ENCODE assay signal across 11 mouse cellular contexts in genomic region chr16:92039421-92039820, GRCm38 (mm10). TPM values are rescaled to one million over a fixed set of nuclear protein-coding genes. Genes with fewer than 3 reads are reported as not detected.
DNase-seq lines count a peak whose midpoint lies in the region; ATAC-seq and TF ChIP-seq lines count a peak whose summit lies in the region.
"Had no signal": no experiment of that assay in that cellular context is flagged by ENCODE, and none has a peak within 500 bp of the region (broad histone marks: within the 10 kb centered on the region; RNA-seq: fewer than 3 reads in every experiment).

No protein-coding gene starts in this region.

- peak; percentile 35 to 37 for DNase-seq in lung, adult 18-20 months
- DNase-seq in lung, adult 2 months: no peak
- DNase-seq in MN1 (ENCODE audit: low spot score): peak; percentile 12
- DNase-seq in lung, postnatal 14 days: peak; percentile 16
- no peak for DNase-seq in heart, adult 9 months (ENCODE audit: low spot score in 2 of 2)
- no peak for DNase-seq in cerebellum, postnatal 25 days
- DNase-seq: adrenal gland, postnatal 10 days had no signal

- H3K9ac ChIP-seq in intestine, embryonic 16.5 days (ENCODE audit: low read depth, low read length): no peak overlapping the region
- H3K9ac ChIP-seq: heart, embryonic 13.5 days had no signal

- H3K27me3 ChIP-seq in intestine, embryonic 16.5 days (replicated peaks; ENCODE audit: control insufficient read depth, insufficient read depth, low read length): no peaks in the 10 kb centered on the region
- H3K27me3 ChIP-seq: heart, embryonic 13.5 days had no signal

- H3K9me3 ChIP-seq in intestine, embryonic 16.5 days (ENCODE audit: control insufficient read depth, low read length): no peaks in the 10 kb centered on the region

- H3K4me1 ChIP-seq in lung, adult 2 months (ENCODE audit: control insufficient read depth, insufficient read depth, low read length): no peaks in the 10 kb centered on the region
- peaks cover 2% of the 10 kb centered on the region; the same call in 1 of the 2 replicates for H3K4me1 ChIP-seq in intestine, embryonic 16.5 days (ENCODE audit: control insufficient read depth, insufficient read depth, low read length)

- no peak overlapping the region for H3K4me3 ChIP-seq in lung, adult 2 months (replicated peaks; ENCODE audit: extremely low read depth, low read depth, low read length)
- H3K4me3 ChIP-seq in intestine, embryonic 16.5 days (ENCODE audit: low read length): no peak overlapping the region
- H3K4me3 ChIP-seq: erythroblast, embryonic 14.5 days; heart, embryonic 13.5 days; myocyte had no signal

- peak; percentile 88 for ATAC-seq in intestine, embryonic 16.5 days

- H3K36me3 ChIP-seq in intestine, embryonic 16.5 days (ENCODE audit: control insufficient read depth, insufficient read depth, low read length): no peaks in the 10 kb centered on the region
- H3K36me3 ChIP-seq: heart, embryonic 13.5 days had no signal

- 68% methylated on average over 7 of the region's 7 CpGs for WGBS in lung, adult 2 months
- 81% methylated on average over 7 of the region's 7 CpGs for WGBS in intestine, embryonic 16.5 days

- H3K27ac ChIP-seq in intestine, embryonic 16.5 days (ENCODE audit: low read length): no peak overlapping the region
- H3K27ac ChIP-seq: heart, embryonic 13.5 days had no signal

- TF ChIP-seq CTCF in lung, adult 2 months (IDR thresholded peaks at IDR 0.05; ENCODE audit: insufficient read depth, low read length): no peak

- no peak overlapping the region for H3K4me2 ChIP-seq in intestine, embryonic 16.5 days (ENCODE audit: low read depth, low read length)
- H3K4me2 ChIP-seq: heart, embryonic 13.5 days had no signal

- TF ChIP-seq POLR2A in lung, adult 2 months (IDR thresholded peaks at IDR 0.05; ENCODE audit: borderline replicate concordance, extremely low read depth, low read depth, low read length): no peak

RNA-seq across cellular contexts. Expression of gene Mrps6, which starts 18.6 kb away (rescaled TPM):
- polyA plus RNA-seq in lung, adult 2 months (2012; rRNA removed): 15.7 and 15.9 TPM in 2 replicates
- polyA plus RNA-seq in intestine, embryonic 16.5 days (2015; fragmentation: Nextera tagmentation; extraction: Ambion mirVana): 93.1 and 106 TPM in 2 replicates
- polyA plus RNA-seq: erythroblast, embryonic 14.5 days had no signal

RNA-seq across cellular contexts. Expression of gene Gm49711, which starts 18.7 kb away (rescaled TPM):
- polyA plus RNA-seq in lung, adult 2 months (2012; rRNA removed): 0.10 TPM in 1 of 2 replicates, not detected in the other
- not detected in 2 replicates for polyA plus RNA-seq in intestine, embryonic 16.5 days (2015; fragmentation: Nextera tagmentation; extraction: Ambion mirVana)
- polyA plus RNA-seq: myocyte had no signal

RNA-seq across cellular contexts. Expression of gene Slc5a3, which starts 18.7 kb away (rescaled TPM):
- 0.95 and 1.4 TPM in 2 replicates for polyA plus RNA-seq in lung, adult 2 months (2012; rRNA removed)
- 3.2 and 3.5 TPM in 2 replicates for polyA plus RNA-seq in intestine, embryonic 16.5 days (2015; fragmentation: Nextera tagmentation; extraction: Ambion mirVana)
- polyA plus RNA-seq: erythroblast, embryonic 14.5 days had no signal

Comparison
In these comparisons a context has a peak if more than half of its experiments do, and no peak if none do; other contexts are left out.
1. DNase-seq: peak in lung, adult 18-20 months (2 of 2), MN1 (single experiment) and lung, postnatal 14 days (single experiment); none in lung, adult 2 months (single experiment), heart, adult 9 months (0 of 2) and cerebellum, postnatal 25 days (0 of 2).